Mouse (Mus musculus): ENCODE results near the gene Tubb3. TPM values are rescaled to one million over a fixed set of nuclear protein-coding genes. Genes with fewer than 3 reads are reported as not detected.
"Not testable (repeated sequence)": the region's sequence is repeated elsewhere in the genome, so short reads cannot be mapped to it uniquely, and the experiment has no call there.

Tubb3 gene
- polyA plus RNA-seq, 1 experiment from 2014 or later: 11.2 TPM

GRCm38 (mm10) chr8:123445981-123446380, 34.8 kb downstream of the Tubb3 start:
- H3K4me1 ChIP-seq (ENCODE audit: control insufficient read depth, insufficient read depth, low read length): 0 out of 2 replicates have a peak, but pooled peaks cover 2% of the 10 kb centered on the region
- H3K4me2 ChIP-seq (ENCODE audit: low read depth, severe bottlenecking): no peak overlapping the region
- WGBS: 84% methylated on average over 10 of the region's 10 CpGs
- no peaks in the 10 kb centered on the region for H3K9me3 ChIP-seq (ENCODE audit: control insufficient read depth, low read length)
- no peak overlapping the region for H3K27ac ChIP-seq (replicated peaks; ENCODE audit: low read depth, low read length)
- H3K4me3 ChIP-seq (ENCODE audit: low read depth, low read length): no peak overlapping the region
- no peaks in the 10 kb centered on the region for H3K27me3 ChIP-seq (ENCODE audit: control insufficient read depth, insufficient read depth, low read length)
- no peaks in the 10 kb centered on the region for H3K36me3 ChIP-seq (ENCODE audit: control insufficient read depth, insufficient read depth, low read length)
- no peak overlapping the region for H3K9ac ChIP-seq (ENCODE audit: low read length)
- no peak for ATAC-seq (ENCODE audit: insufficient number of reproducible peaks, low FRiP score, low TSS enrichment, low read depth)
- no peak for DNase-seq (ENCODE audit: low spot score)

- no peak for ATAC-seq (ENCODE audit: insufficient number of reproducible peaks, low FRiP score, low TSS enrichment, low read depth)
- H3K9me3 ChIP-seq (ENCODE audit: control insufficient read depth, low read length): no peaks in the 10 kb centered on the region
- H3K4me2 ChIP-seq (ENCODE audit: low read depth, severe bottlenecking): no peak overlapping the region
- no peak for DNase-seq (ENCODE audit: low spot score)
- no peaks in the 10 kb centered on the region for H3K36me3 ChIP-seq (ENCODE audit: control insufficient read depth, insufficient read depth, low read length)
- WGBS: 86% methylated on average over 6 of the region's 6 CpGs
- H3K4me1 ChIP-seq (ENCODE audit: control insufficient read depth, insufficient read depth, low read length): 0 out of 2 replicates have a peak, but pooled peaks cover 2% of the 10 kb centered on the region
- H3K4me3 ChIP-seq (ENCODE audit: low read depth, low read length): no peak overlapping the region
- H3K27me3 ChIP-seq (ENCODE audit: control insufficient read depth, insufficient read depth, low read length): no peaks in the 10 kb centered on the region
- H3K9ac ChIP-seq (ENCODE audit: low read length): no peak overlapping the region
- no peak overlapping the region for H3K27ac ChIP-seq (replicated peaks; ENCODE audit: low read depth, low read length)
These were observed 35.6 kb downstream of the Tubb3 start for GRCm38 (mm10) chr8:123446799-123447198.

GRCm38 (mm10) chr8:123450783-123451182, 39.6 kb downstream of the Tubb3 start:
- DNase-seq (ENCODE audit: low spot score) (no peak), ATAC-seq (ENCODE audit: insufficient number of reproducible peaks, low FRiP score, low TSS enrichment, low read depth) (no peak)
- WGBS: 92% methylated on average over 5 of the region's 5 CpGs
- H3K9me3 ChIP-seq (ENCODE audit: control insufficient read depth, low read length): no peaks in the 10 kb centered on the region
- H3K4me2 ChIP-seq (ENCODE audit: low read depth, severe bottlenecking): no peak overlapping the region
- H3K27me3 ChIP-seq (ENCODE audit: control insufficient read depth, insufficient read depth, low read length): no peaks in the 10 kb centered on the region
- peaks cover 8% of the 10 kb centered on the region for H3K36me3 ChIP-seq (ENCODE audit: control insufficient read depth, insufficient read depth, low read length)
- no peaks in the 10 kb centered on the region for H3K4me1 ChIP-seq (ENCODE audit: control insufficient read depth, insufficient read depth, low read length)
- no peak overlapping the region for H3K27ac ChIP-seq (replicated peaks; ENCODE audit: low read depth, low read length)
- no peak overlapping the region for H3K4me3 ChIP-seq (ENCODE audit: low read depth, low read length)
- H3K9ac ChIP-seq (ENCODE audit: low read length): no peak overlapping the region

- WGBS: 94% methylated on average over 12 of the region's 12 CpGs
- not testable (repeated sequence) for H3K4me3 ChIP-seq (ENCODE audit: low read depth, low read length); H3K9ac ChIP-seq (ENCODE audit: low read length); H3K9me3 ChIP-seq (ENCODE audit: control insufficient read depth, low read length); H3K27ac ChIP-seq (replicated peaks; ENCODE audit: low read depth, low read length); H3K4me1 ChIP-seq (ENCODE audit: control insufficient read depth, insufficient read depth, low read length); DNase-seq (ENCODE audit: low spot score); ATAC-seq (ENCODE audit: insufficient number of reproducible peaks, low FRiP score, low TSS enrichment, low read depth); H3K4me2 ChIP-seq (ENCODE audit: low read depth, severe bottlenecking); H3K27me3 ChIP-seq (ENCODE audit: control insufficient read depth, insufficient read depth, low read length); H3K36me3 ChIP-seq (ENCODE audit: control insufficient read depth, insufficient read depth, low read length)
These were observed 40.5 kb downstream of the Tubb3 start for GRCm38 (mm10) chr8:123451747-123452146.

- no peaks in the 10 kb centered on the region for H3K9me3 ChIP-seq (ENCODE audit: control insufficient read depth, low read length)
- no peak for ATAC-seq (ENCODE audit: insufficient number of reproducible peaks, low FRiP score, low TSS enrichment, low read depth)
- H3K4me3 ChIP-seq (ENCODE audit: low read depth, low read length): no peak overlapping the region
- H3K9ac ChIP-seq (ENCODE audit: low read length): no peak overlapping the region
- H3K4me2 ChIP-seq (ENCODE audit: low read depth, severe bottlenecking): no peak overlapping the region
- DNase-seq (ENCODE audit: low spot score): no peak
- peaks cover 8% of the 10 kb centered on the region for H3K36me3 ChIP-seq (ENCODE audit: control insufficient read depth, insufficient read depth, low read length)
- no peaks in the 10 kb centered on the region for H3K4me1 ChIP-seq (ENCODE audit: control insufficient read depth, insufficient read depth, low read length)
- no peaks in the 10 kb centered on the region for H3K27me3 ChIP-seq (ENCODE audit: control insufficient read depth, insufficient read depth, low read length)
- H3K27ac ChIP-seq (replicated peaks; ENCODE audit: low read depth, low read length): no peak overlapping the region
- 85% methylated on average over 4 of the region's 4 CpGs for WGBS
These were observed 40.9 kb downstream of the Tubb3 start for GRCm38 (mm10) chr8:123452149-123452548.

GRCm38 (mm10) chr8:123453291-123453690, 42.1 kb downstream of the Tubb3 start:
- DNase-seq (ENCODE audit: low spot score) (no peak), ATAC-seq (ENCODE audit: insufficient number of reproducible peaks, low FRiP score, low TSS enrichment, low read depth) (no peak)
- H3K4me2 ChIP-seq (ENCODE audit: low read depth, severe bottlenecking): no peak overlapping the region
- no peak overlapping the region for H3K4me3 ChIP-seq (ENCODE audit: low read depth, low read length)
- H3K27ac ChIP-seq (replicated peaks; ENCODE audit: low read depth, low read length): no peak overlapping the region
- peaks cover 15% of the 10 kb centered on the region for H3K36me3 ChIP-seq (ENCODE audit: control insufficient read depth, insufficient read depth, low read length)
- no peaks in the 10 kb centered on the region for H3K27me3 ChIP-seq (ENCODE audit: control insufficient read depth, insufficient read depth, low read length)
- no peak overlapping the region for H3K9ac ChIP-seq (ENCODE audit: low read length)
- H3K4me1 ChIP-seq (ENCODE audit: control insufficient read depth, insufficient read depth, low read length): no peaks in the 10 kb centered on the region
- WGBS: 74% methylated on average over 7 of the region's 7 CpGs
- no peaks in the 10 kb centered on the region for H3K9me3 ChIP-seq (ENCODE audit: control insufficient read depth, low read length)

GRCm38 (mm10) chr8:123453951-123454350, 42.7 kb downstream of the Tubb3 start:
- Histone ChIP-seq H3K36me3 (ENCODE audit: control insufficient read depth, insufficient read depth, low read length) (peaks cover 17% of the 10 kb centered on the region), H3K4me1 (ENCODE audit: control insufficient read depth, insufficient read depth, low read length) (no peaks in the 10 kb centered on the region), H3K27ac (replicated peaks; ENCODE audit: low read depth, low read length) (no peak overlapping the region), H3K4me2 (ENCODE audit: low read depth, severe bottlenecking) (no peak overlapping the region), H3K9ac (ENCODE audit: low read length) (no peak overlapping the region), H3K9me3 (ENCODE audit: control insufficient read depth, low read length) (no peaks in the 10 kb centered on the region), H3K27me3 (ENCODE audit: control insufficient read depth, insufficient read depth, low read length) (no peaks in the 10 kb centered on the region), H3K4me3 (ENCODE audit: low read depth, low read length) (no peak overlapping the region)
- DNase-seq (ENCODE audit: low spot score) (no peak), ATAC-seq (ENCODE audit: insufficient number of reproducible peaks, low FRiP score, low TSS enrichment, low read depth) (no peak)
- 73% methylated on average over 5 of the region's 5 CpGs for WGBS

GRCm38 (mm10) chr8:123454559-123454958, 43.3 kb downstream of the Tubb3 start:
- Histone ChIP-seq H3K27ac (replicated peaks; ENCODE audit: low read depth, low read length) (no peak overlapping the region), H3K36me3 (ENCODE audit: control insufficient read depth, insufficient read depth, low read length) (peaks cover 17% of the 10 kb centered on the region), H3K9ac (ENCODE audit: low read length) (no peak overlapping the region), H3K9me3 (ENCODE audit: control insufficient read depth, low read length) (no peaks in the 10 kb centered on the region), H3K27me3 (ENCODE audit: control insufficient read depth, insufficient read depth, low read length) (no peaks in the 10 kb centered on the region), H3K4me1 (ENCODE audit: control insufficient read depth, insufficient read depth, low read length) (no peaks in the 10 kb centered on the region), H3K4me2 (ENCODE audit: low read depth, severe bottlenecking) (no peak overlapping the region), H3K4me3 (ENCODE audit: low read depth, low read length) (no peak overlapping the region)
- ATAC-seq (ENCODE audit: insufficient number of reproducible peaks, low FRiP score, low TSS enrichment, low read depth) (no peak), DNase-seq (ENCODE audit: low spot score) (no peak)
- WGBS: 93% methylated on average over 6 of the region's 6 CpGs

GRCm38 (mm10) chr8:123463651-123464050, 52.4 kb downstream of the Tubb3 start:
- H3K4me1 ChIP-seq (ENCODE audit: control insufficient read depth, insufficient read depth, low read length): no peaks in the 10 kb centered on the region
- no peak overlapping the region for H3K27ac ChIP-seq (replicated peaks; ENCODE audit: low read depth, low read length)
- no peak for DNase-seq (ENCODE audit: low spot score)
- H3K9me3 ChIP-seq (ENCODE audit: control insufficient read depth, low read length): no peaks in the 10 kb centered on the region
- peaks cover 6% of the 10 kb centered on the region; the same call in 1 of the 2 replicates for H3K36me3 ChIP-seq (ENCODE audit: control insufficient read depth, insufficient read depth, low read length)
- WGBS: 79% methylated on average over 4 of the region's 4 CpGs
- H3K4me2 ChIP-seq (ENCODE audit: low read depth, severe bottlenecking): no peak overlapping the region
- no peak overlapping the region for H3K9ac ChIP-seq (ENCODE audit: low read length)
- no peaks in the 10 kb centered on the region for H3K27me3 ChIP-seq (ENCODE audit: control insufficient read depth, insufficient read depth, low read length)
- no peak overlapping the region for H3K4me3 ChIP-seq (ENCODE audit: low read depth, low read length)
- no peak for ATAC-seq (ENCODE audit: insufficient number of reproducible peaks, low FRiP score, low TSS enrichment, low read depth)
